Mouse (Mus musculus): ENCODE data around the gene Mfsd2b.

DNA sequence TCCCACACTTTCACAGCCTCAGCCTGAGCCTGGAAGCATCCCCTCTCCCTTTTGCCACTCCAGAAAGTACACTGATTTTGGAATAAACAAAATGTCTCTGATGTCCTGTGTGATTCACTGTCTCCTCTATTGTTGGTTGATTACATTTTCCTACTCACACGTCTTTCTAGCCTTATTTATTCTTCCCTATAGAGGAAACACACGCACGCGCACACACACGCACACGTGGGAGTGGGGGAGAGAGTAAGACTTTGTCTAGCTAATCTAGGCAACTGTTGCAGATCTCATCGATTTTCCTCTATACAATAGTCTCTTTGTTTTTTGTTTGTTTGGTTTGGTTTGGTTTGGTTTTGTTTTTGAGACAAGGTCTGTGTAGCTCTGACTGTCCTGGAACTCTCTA is 34.2 kb upstream of the Mfsd2b start:
- TF ChIP-seq CTCF (IDR thresholded peaks at IDR 0.05; ENCODE audit: low read depth) (no peak), EP300 (optimal IDR thresholded peaks at IDR 0.05) (no peak)
